Mouse (Mus musculus): ENCODE measurements around the gene Sephs2.

GRCm38 (mm10) chr7:127225147-127225995 is 48.5 kb downstream of the Sephs2 start:
- TF ChIP-seq POLR2A (IDR thresholded peaks at IDR 0.05; ENCODE audit: borderline replicate concordance, extremely low read depth, low read depth, low read length): no peak
- no peak for TF ChIP-seq CTCF (IDR thresholded peaks at IDR 0.05; ENCODE audit: insufficient read depth, low read length)

Measured in lung, adult 2 months (tissue).